Mouse (Mus musculus): Measurements from ENCODE around the gene Tmeff1. TPM values are rescaled to one million over a fixed set of nuclear protein-coding genes. Genes with fewer than 3 reads are reported as not detected.

The Tmeff1 gene
- polyA plus RNA-seq, 1 experiment from 2014 or later: 312 TPM

- WGBS: 95% methylated on average over 7 of the region's 7 CpGs
- H3K4me1 ChIP-seq (ENCODE audit: control insufficient read depth, insufficient read depth, low read length): peaks cover 7% of the 10 kb centered on the region; the same call in 1 of the 2 replicates
- ATAC-seq (ENCODE audit: low read depth): no peak
- no peaks in the 10 kb centered on the region for H3K27me3 ChIP-seq (ENCODE audit: control insufficient read depth, insufficient read depth, low read length)
- no peak overlapping the region for H3K27ac ChIP-seq (ENCODE audit: low read depth, low read length)
- H3K9me3 ChIP-seq (ENCODE audit: control insufficient read depth, low read length): no peaks in the 10 kb centered on the region
- no peaks in the 10 kb centered on the region for H3K36me3 ChIP-seq (ENCODE audit: control insufficient read depth, insufficient read depth, low read length)
- H3K9ac ChIP-seq (replicated peaks; ENCODE audit: low read depth, low read length): no peak overlapping the region
- no peak overlapping the region for H3K4me2 ChIP-seq (ENCODE audit: low read depth, low read length)
- no peak overlapping the region for H3K4me3 ChIP-seq (ENCODE audit: low read depth, low read length)
Observed at GRCm38 (mm10) chr4:48592844-48593243, 7.9 kb downstream of the Tmeff1 start.

GRCm38 (mm10) chr4:48596111-48596510 lies 11.1 kb downstream of the Tmeff1 start:
- H3K36me3 ChIP-seq (ENCODE audit: control insufficient read depth, insufficient read depth, low read length): no peaks in the 10 kb centered on the region
- H3K9ac ChIP-seq (replicated peaks; ENCODE audit: low read depth, low read length): no peak overlapping the region
- no peak overlapping the region for H3K4me3 ChIP-seq (ENCODE audit: low read depth, low read length)
- H3K4me1 ChIP-seq (ENCODE audit: control insufficient read depth, insufficient read depth, low read length): no peaks in the 10 kb centered on the region
- H3K27ac ChIP-seq (ENCODE audit: low read depth, low read length): no peak overlapping the region
- ATAC-seq (ENCODE audit: low read depth): no peak
- no peaks in the 10 kb centered on the region for H3K9me3 ChIP-seq (ENCODE audit: control insufficient read depth, low read length)
- WGBS: 83% methylated on average over 7 of the region's 7 CpGs
- H3K4me2 ChIP-seq (ENCODE audit: low read depth, low read length): no peak overlapping the region
- H3K27me3 ChIP-seq (ENCODE audit: control insufficient read depth, insufficient read depth, low read length): no peaks in the 10 kb centered on the region

GRCm38 (mm10) chr4:48605650-48606049 lies 20.7 kb downstream of the Tmeff1 start:
- WGBS: 22% methylated on average over 3 of the region's 3 CpGs
- ATAC-seq (ENCODE audit: low read depth): no peak
- Histone ChIP-seq H3K4me1 (ENCODE audit: control insufficient read depth, insufficient read depth, low read length) (peaks cover 8% of the 10 kb centered on the region), H3K4me3 (ENCODE audit: low read depth, low read length) (no peak overlapping the region), H3K27ac (ENCODE audit: low read depth, low read length) (no peak overlapping the region), H3K9me3 (ENCODE audit: control insufficient read depth, low read length) (no peaks in the 10 kb centered on the region), H3K27me3 (ENCODE audit: control insufficient read depth, insufficient read depth, low read length) (no peaks in the 10 kb centered on the region), H3K9ac (replicated peaks; ENCODE audit: low read depth, low read length) (no peak overlapping the region), H3K36me3 (ENCODE audit: control insufficient read depth, insufficient read depth, low read length) (peaks cover 4% of the 10 kb centered on the region; the same call in 1 of the 2 replicates), H3K4me2 (ENCODE audit: low read depth, low read length) (no peak overlapping the region)

- peaks cover 7% of the 10 kb centered on the region for H3K36me3 ChIP-seq (ENCODE audit: control insufficient read depth, insufficient read depth, low read length)
- 91% methylated on average over 9 of the region's 9 CpGs for WGBS
Observed at GRCm38 (mm10) chr4:48609485-48609884, 24.5 kb downstream of the Tmeff1 start.

GRCm38 (mm10) chr4:48610251-48610650 lies 25.3 kb downstream of the Tmeff1 start:
- no peaks in the 10 kb centered on the region for H3K9me3 ChIP-seq (ENCODE audit: control insufficient read depth, low read length)
- no peak overlapping the region for H3K9ac ChIP-seq (replicated peaks; ENCODE audit: low read depth, low read length)
- no peak overlapping the region for H3K4me2 ChIP-seq (ENCODE audit: low read depth, low read length)
- H3K27me3 ChIP-seq (ENCODE audit: control insufficient read depth, insufficient read depth, low read length): no peaks in the 10 kb centered on the region
- ATAC-seq (ENCODE audit: low read depth): no peak
- H3K36me3 ChIP-seq (ENCODE audit: control insufficient read depth, insufficient read depth, low read length): peaks cover 7% of the 10 kb centered on the region
- H3K4me1 ChIP-seq (ENCODE audit: control insufficient read depth, insufficient read depth, low read length): peaks cover 8% of the 10 kb centered on the region
- H3K27ac ChIP-seq (ENCODE audit: low read depth, low read length): no peak overlapping the region
- 85% methylated on average over 6 of the region's 6 CpGs for WGBS
- no peak overlapping the region for H3K4me3 ChIP-seq (ENCODE audit: low read depth, low read length)

More at GRCm38 (mm10) chr4:48609485-48609884, 24.5 kb downstream of the Tmeff1 start:
- H3K27me3 ChIP-seq (ENCODE audit: control insufficient read depth, insufficient read depth, low read length): no peaks in the 10 kb centered on the region
- no peak overlapping the region for H3K27ac ChIP-seq (ENCODE audit: low read depth, low read length)
- H3K9me3 ChIP-seq (ENCODE audit: control insufficient read depth, low read length): no peaks in the 10 kb centered on the region
- ATAC-seq (ENCODE audit: low read depth): no peak
- H3K4me1 ChIP-seq (ENCODE audit: control insufficient read depth, insufficient read depth, low read length): peaks cover 8% of the 10 kb centered on the region
- H3K4me2 ChIP-seq (ENCODE audit: low read depth, low read length): no peak overlapping the region
- H3K9ac ChIP-seq (replicated peaks; ENCODE audit: low read depth, low read length): no peak overlapping the region
- no peak overlapping the region for H3K4me3 ChIP-seq (ENCODE audit: low read depth, low read length)

- Histone ChIP-seq H3K27ac (ENCODE audit: low read depth, low read length) (no peak overlapping the region), H3K36me3 (ENCODE audit: control insufficient read depth, insufficient read depth, low read length) (peaks cover 7% of the 10 kb centered on the region), H3K9me3 (ENCODE audit: control insufficient read depth, low read length) (no peaks in the 10 kb centered on the region), H3K4me3 (ENCODE audit: low read depth, low read length) (no peak overlapping the region), H3K9ac (replicated peaks; ENCODE audit: low read depth, low read length) (no peak overlapping the region), H3K4me2 (ENCODE audit: low read depth, low read length) (no peak overlapping the region), H3K4me1 (ENCODE audit: control insufficient read depth, insufficient read depth, low read length) (no peaks in the 10 kb centered on the region), H3K27me3 (ENCODE audit: control insufficient read depth, insufficient read depth, low read length) (no peaks in the 10 kb centered on the region)
- WGBS: 79% methylated on average over 4 of the region's 4 CpGs
- no peak for ATAC-seq (ENCODE audit: low read depth)
Observed at GRCm38 (mm10) chr4:48615483-48615882, 30.5 kb downstream of the Tmeff1 start.

- Histone ChIP-seq H3K36me3 (ENCODE audit: control insufficient read depth, insufficient read depth, low read length) (peaks cover 7% of the 10 kb centered on the region; the same call in 1 of the 2 replicates), H3K27ac (ENCODE audit: low read depth, low read length) (no peak overlapping the region), H3K4me2 (ENCODE audit: low read depth, low read length) (no peak overlapping the region), H3K4me1 (ENCODE audit: control insufficient read depth, insufficient read depth, low read length) (no peaks in the 10 kb centered on the region), H3K9ac (replicated peaks; ENCODE audit: low read depth, low read length) (no peak overlapping the region), H3K27me3 (ENCODE audit: control insufficient read depth, insufficient read depth, low read length) (no peaks in the 10 kb centered on the region), H3K9me3 (ENCODE audit: control insufficient read depth, low read length) (no peaks in the 10 kb centered on the region), H3K4me3 (ENCODE audit: low read depth, low read length) (no peak overlapping the region)
- no peak for ATAC-seq (ENCODE audit: low read depth)
- 96% methylated on average over 15 of the region's 15 CpGs for WGBS
Observed at GRCm38 (mm10) chr4:48617201-48617600, 32.2 kb downstream of the Tmeff1 start.

GRCm38 (mm10) chr4:48620121-48620520 lies 35.1 kb downstream of the Tmeff1 start:
- no peak overlapping the region for H3K27ac ChIP-seq (ENCODE audit: low read depth, low read length)
- no peak overlapping the region for H3K4me2 ChIP-seq (ENCODE audit: low read depth, low read length)
- no peak overlapping the region for H3K4me3 ChIP-seq (ENCODE audit: low read depth, low read length)
- 92% methylated on average over 6 of the region's 6 CpGs for WGBS
- no peaks in the 10 kb centered on the region for H3K4me1 ChIP-seq (ENCODE audit: control insufficient read depth, insufficient read depth, low read length)
- no peaks in the 10 kb centered on the region for H3K27me3 ChIP-seq (ENCODE audit: control insufficient read depth, insufficient read depth, low read length)
- peaks cover 3% of the 10 kb centered on the region; the same call in 1 of the 2 replicates for H3K36me3 ChIP-seq (ENCODE audit: control insufficient read depth, insufficient read depth, low read length)
- no peak overlapping the region for H3K9ac ChIP-seq (replicated peaks; ENCODE audit: low read depth, low read length)
- no peak for ATAC-seq (ENCODE audit: low read depth)
- no peaks in the 10 kb centered on the region for H3K9me3 ChIP-seq (ENCODE audit: control insufficient read depth, low read length)

GRCm38 (mm10) chr4:48622246-48622645 lies 37.3 kb downstream of the Tmeff1 start:
- no peaks in the 10 kb centered on the region for H3K4me1 ChIP-seq (ENCODE audit: control insufficient read depth, insufficient read depth, low read length)
- no peak overlapping the region for H3K4me2 ChIP-seq (ENCODE audit: low read depth, low read length)
- H3K27me3 ChIP-seq (ENCODE audit: control insufficient read depth, insufficient read depth, low read length): no peaks in the 10 kb centered on the region
- H3K9ac ChIP-seq (replicated peaks; ENCODE audit: low read depth, low read length): no peak overlapping the region
- H3K27ac ChIP-seq (ENCODE audit: low read depth, low read length): no peak overlapping the region
- H3K36me3 ChIP-seq (ENCODE audit: control insufficient read depth, insufficient read depth, low read length): peaks cover 5% of the 10 kb centered on the region
- no peaks in the 10 kb centered on the region for H3K9me3 ChIP-seq (ENCODE audit: control insufficient read depth, low read length)
- WGBS: 99% methylated on average over 6 of the region's 6 CpGs
- ATAC-seq (ENCODE audit: low read depth): no peak
- no peak overlapping the region for H3K4me3 ChIP-seq (ENCODE audit: low read depth, low read length)
